Mouse (Mus musculus): ENCODE data around the gene Itpripl2. TPM values are rescaled to one million over a fixed set of nuclear protein-coding genes. Genes with fewer than 3 reads are reported as not detected.

Gene Itpripl2
- polyA plus RNA-seq, 1 experiment from 2014 or later = 1.1 TPM

DNA sequence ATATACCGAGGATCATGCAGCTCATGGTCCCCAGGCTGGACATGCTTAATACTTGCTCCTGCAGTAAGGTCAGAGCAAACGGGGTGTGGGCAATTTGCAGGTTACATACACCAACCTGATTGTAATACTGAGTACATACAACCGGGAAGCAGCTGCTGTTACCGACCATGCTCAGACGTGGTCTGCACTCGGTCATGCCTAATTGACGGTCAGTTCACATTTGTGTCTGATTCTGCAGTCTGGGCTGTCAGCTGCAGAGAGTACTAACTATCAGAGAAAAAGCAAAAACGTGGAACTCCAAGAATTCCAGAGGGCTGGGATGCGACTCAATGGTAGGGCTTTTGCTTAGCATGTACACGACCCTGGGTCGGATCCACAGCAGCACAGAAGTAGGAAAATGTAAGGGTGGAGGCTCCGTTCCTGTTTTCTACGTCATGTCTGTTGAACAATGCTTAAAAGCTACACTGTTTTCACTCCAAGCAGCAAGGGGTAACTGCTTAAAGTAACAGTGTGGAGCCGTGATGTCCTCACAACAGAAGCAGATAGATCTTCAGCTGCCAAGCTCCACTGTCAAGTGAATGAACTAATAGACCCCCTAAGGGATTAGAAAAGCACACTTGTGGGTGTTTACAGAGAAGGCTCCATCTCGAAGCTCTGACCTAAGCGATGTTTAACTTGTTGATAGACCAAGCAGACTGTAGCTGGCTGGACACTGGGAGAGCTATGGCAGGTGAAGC lies 30.2 kb downstream of the Itpripl2 start:
- H3K9ac ChIP-seq (ENCODE audit: low read depth, low read length) = no peak overlapping the region
- no peaks in the 10 kb centered on the region for H3K27me3 ChIP-seq (replicated peaks; ENCODE audit: control insufficient read depth, insufficient read depth, low read length)
- H3K4me2 ChIP-seq = no peak overlapping the region
- DNase-seq (ENCODE audit: low spot score) (no peak), ATAC-seq (replicated peaks; ENCODE audit: low FRiP score) (no peak)
- 59% methylated on average over 16 of the region's 16 CpGs for WGBS
- H3K27ac ChIP-seq (ENCODE audit: low read depth, low read length) = no peak overlapping the region
- H3K4me1 ChIP-seq (replicated peaks; ENCODE audit: control insufficient read depth, insufficient read depth, low read length) = no peaks in the 10 kb centered on the region
- H3K36me3 ChIP-seq (ENCODE audit: control insufficient read depth, insufficient read depth, low read length) = no peaks in the 10 kb centered on the region
- no peak overlapping the region for H3K4me3 ChIP-seq (ENCODE audit: low read depth, low read length)
- no peaks in the 10 kb centered on the region for H3K9me3 ChIP-seq (ENCODE audit: control insufficient read depth, low read length)

- H3K9me3 ChIP-seq (ENCODE audit: control insufficient read depth, low read length) = no peaks in the 10 kb centered on the region
- no peak overlapping the region for H3K9ac ChIP-seq (ENCODE audit: low read depth, low read length)
- ATAC-seq (replicated peaks; ENCODE audit: low FRiP score) = no peak
- no peak overlapping the region for H3K4me3 ChIP-seq (ENCODE audit: low read depth, low read length)
- H3K4me2 ChIP-seq = no peak overlapping the region
- H3K36me3 ChIP-seq (ENCODE audit: control insufficient read depth, insufficient read depth, low read length) = no peaks in the 10 kb centered on the region
- no peak for DNase-seq (ENCODE audit: low spot score)
- peaks cover 2% of the 10 kb centered on the region for H3K27me3 ChIP-seq (replicated peaks; ENCODE audit: control insufficient read depth, insufficient read depth, low read length)
- WGBS = 64% methylated on average over 4 of the region's 4 CpGs
- no peak overlapping the region for H3K27ac ChIP-seq (ENCODE audit: low read depth, low read length)
- no peaks in the 10 kb centered on the region; the same call in 1 of the 2 replicates for H3K4me1 ChIP-seq (replicated peaks; ENCODE audit: control insufficient read depth, insufficient read depth, low read length)
These were observed 38.1 kb downstream of the Itpripl2 start for GRCm38 (mm10) chr7:118453722-118454121.

DNA sequence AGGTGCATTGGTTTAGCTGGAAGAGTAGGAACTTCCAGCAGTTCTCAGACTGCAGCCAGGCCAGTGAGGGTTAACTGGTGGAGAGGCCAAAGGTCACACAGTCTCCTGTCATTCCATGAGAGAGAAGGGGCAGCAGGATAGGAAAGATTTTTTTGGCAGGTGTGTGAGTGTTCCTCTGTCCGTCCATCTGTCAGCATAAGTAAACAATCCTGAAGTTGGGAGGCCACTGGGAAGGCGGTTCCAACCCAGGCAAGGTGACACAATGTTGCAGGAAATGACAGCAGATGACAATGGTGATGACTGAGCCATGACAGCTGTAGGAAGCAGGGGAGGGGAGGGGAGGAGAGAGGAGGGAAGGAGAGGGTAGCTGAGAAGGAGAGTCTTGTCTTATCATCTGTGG lies 38.8 kb downstream of the Itpripl2 start:
- Histone ChIP-seq H3K4me2 (no peak overlapping the region), H3K9me3 (ENCODE audit: control insufficient read depth, low read length) (no peaks in the 10 kb centered on the region), H3K27ac (ENCODE audit: low read depth, low read length) (no peak overlapping the region), H3K27me3 (replicated peaks; ENCODE audit: control insufficient read depth, insufficient read depth, low read length) (peaks cover 10% of the 10 kb centered on the region), H3K4me1 (replicated peaks; ENCODE audit: control insufficient read depth, insufficient read depth, low read length) (no peaks in the 10 kb centered on the region; the same call in none of the 2 replicates), H3K4me3 (ENCODE audit: low read depth, low read length) (no peak overlapping the region), H3K9ac (ENCODE audit: low read depth, low read length) (no peak overlapping the region), H3K36me3 (ENCODE audit: control insufficient read depth, insufficient read depth, low read length) (no peaks in the 10 kb centered on the region)
- DNase-seq (ENCODE audit: low spot score) = no peak
- ATAC-seq (replicated peaks; ENCODE audit: low FRiP score) = no peak
- WGBS = 18% methylated on average over 2 of the region's 2 CpGs

GRCm38 (mm10) chr7:118448134-118448967 lies 43.4 kb downstream of the Itpripl2 start, which contains the start of gene Syt17:
TSS of gene Syt17 (minus strand) at chr7:118448222.
- Histone ChIP-seq H3K9ac (ENCODE audit: low read depth, low read length) (no peak within 1 kb of the TSS), H3K27ac (ENCODE audit: low read depth, low read length) (no peak within 1 kb of the TSS), H3K4me2 (peak within 1 kb of the TSS; percentile 85)

DNA sequence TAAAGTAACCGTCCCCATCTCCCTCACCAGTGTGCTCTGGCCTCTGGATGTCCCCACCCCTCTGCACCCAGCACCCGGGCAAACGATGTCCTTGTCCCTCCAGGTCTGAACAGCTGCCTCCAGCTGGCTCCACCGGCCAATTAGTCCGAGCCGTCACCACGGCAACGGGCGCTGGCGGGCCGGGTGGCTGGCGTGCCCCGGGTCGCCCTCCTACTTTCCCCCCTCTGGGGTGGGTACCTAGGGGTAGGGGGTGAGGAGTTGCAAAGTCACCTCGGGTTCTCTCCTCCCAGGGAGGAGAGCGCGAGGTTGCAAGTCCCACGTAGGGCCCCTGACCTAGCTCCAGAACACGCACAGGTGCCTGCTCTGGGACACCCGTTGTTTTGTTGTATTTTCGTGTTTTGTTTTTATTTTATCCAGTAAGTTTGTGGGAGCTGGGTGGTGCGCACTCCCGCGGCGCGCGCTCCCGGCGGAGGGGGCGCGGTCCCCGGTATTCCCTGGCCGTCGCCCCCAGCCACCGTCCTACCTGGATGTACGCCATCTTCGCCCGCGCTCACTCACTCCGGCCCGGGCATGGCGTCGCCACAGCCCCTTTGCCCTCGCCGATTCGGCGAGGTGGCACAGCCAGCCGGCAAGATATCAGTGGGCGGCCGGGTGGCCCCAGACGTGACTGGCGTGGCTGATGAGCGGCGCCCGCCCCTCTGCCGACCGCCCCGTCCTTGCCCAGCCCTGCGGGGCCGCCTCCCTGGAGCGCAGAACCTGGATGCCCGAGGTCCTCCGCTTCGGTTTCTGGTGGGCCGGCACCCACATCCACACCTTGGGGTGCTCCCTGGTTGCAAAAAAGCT lies 44.3 kb downstream of the Itpripl2 start:
- ATAC-seq (replicated peaks; ENCODE audit: low FRiP score) = peak; percentile 34

More at GRCm38 (mm10) chr7:118448134-118448967, 43.4 kb downstream of the Itpripl2 start, which contains the start of gene Syt17:
- H3K36me3 ChIP-seq (ENCODE audit: control insufficient read depth, insufficient read depth, low read length) = no peaks in the 10 kb centered on the region
- peak; percentile 78 for DNase-seq (ENCODE audit: low spot score)
- no peaks in the 10 kb centered on the region; the same call in none of the 2 replicates for H3K4me1 ChIP-seq (replicated peaks; ENCODE audit: control insufficient read depth, insufficient read depth, low read length)
- peak; percentile 41 for ATAC-seq (replicated peaks; ENCODE audit: low FRiP score)
- H3K9me3 ChIP-seq (ENCODE audit: control insufficient read depth, low read length) = no peaks in the 10 kb centered on the region
- 2% methylated on average over 58 of the region's 58 CpGs for WGBS
- H3K27me3 ChIP-seq (replicated peaks; ENCODE audit: control insufficient read depth, insufficient read depth, low read length) = peaks cover 43% of the 10 kb centered on the region
- peak within 1 kb of the TSS; percentile 60 for H3K4me3 ChIP-seq (ENCODE audit: low read depth, low read length)

GRCm38 (mm10) chr7:118443895-118444485 lies 47.8 kb downstream of the Itpripl2 start:
- no peak overlapping the region for H3K9ac ChIP-seq (ENCODE audit: low read depth, low read length)
- no peak for DNase-seq (ENCODE audit: low spot score)
- H3K36me3 ChIP-seq (ENCODE audit: control insufficient read depth, insufficient read depth, low read length) = no peaks in the 10 kb centered on the region
- no peaks in the 10 kb centered on the region for H3K9me3 ChIP-seq (ENCODE audit: control insufficient read depth, low read length)
- no peak overlapping the region for H3K27ac ChIP-seq (ENCODE audit: low read depth, low read length)
- no peaks in the 10 kb centered on the region; the same call in 1 of the 2 replicates for H3K4me1 ChIP-seq (replicated peaks; ENCODE audit: control insufficient read depth, insufficient read depth, low read length)
- no peak overlapping the region for H3K4me2 ChIP-seq
- peaks cover 45% of the 10 kb centered on the region for H3K27me3 ChIP-seq (replicated peaks; ENCODE audit: control insufficient read depth, insufficient read depth, low read length)
- 38% methylated on average over 7 of the region's 7 CpGs for WGBS
- no peak overlapping the region for H3K4me3 ChIP-seq (ENCODE audit: low read depth, low read length)
- ATAC-seq (replicated peaks; ENCODE audit: low FRiP score) = no peak

More for the DNA sequence above, 44.3 kb downstream of the Itpripl2 start:
- H3K9me3 ChIP-seq (ENCODE audit: control insufficient read depth, low read length) = no peaks in the 10 kb centered on the region
- H3K9ac ChIP-seq (ENCODE audit: low read depth, low read length) = no peak overlapping the region
- peak overlapping the region; percentile 85 for H3K4me2 ChIP-seq
- peaks cover 45% of the 10 kb centered on the region for H3K27me3 ChIP-seq (replicated peaks; ENCODE audit: control insufficient read depth, insufficient read depth, low read length)
- H3K4me3 ChIP-seq (ENCODE audit: low read depth, low read length) = peak overlapping the region; percentile 60
- DNase-seq (ENCODE audit: low spot score) = peak; percentile 47
- no peak overlapping the region for H3K27ac ChIP-seq (ENCODE audit: low read depth, low read length)
- 2% methylated on average over 65 of the region's 65 CpGs for WGBS
- no peaks in the 10 kb centered on the region for H3K36me3 ChIP-seq (ENCODE audit: control insufficient read depth, insufficient read depth, low read length)
- no peaks in the 10 kb centered on the region; the same call in 1 of the 2 replicates for H3K4me1 ChIP-seq (replicated peaks; ENCODE audit: control insufficient read depth, insufficient read depth, low read length)

DNA sequence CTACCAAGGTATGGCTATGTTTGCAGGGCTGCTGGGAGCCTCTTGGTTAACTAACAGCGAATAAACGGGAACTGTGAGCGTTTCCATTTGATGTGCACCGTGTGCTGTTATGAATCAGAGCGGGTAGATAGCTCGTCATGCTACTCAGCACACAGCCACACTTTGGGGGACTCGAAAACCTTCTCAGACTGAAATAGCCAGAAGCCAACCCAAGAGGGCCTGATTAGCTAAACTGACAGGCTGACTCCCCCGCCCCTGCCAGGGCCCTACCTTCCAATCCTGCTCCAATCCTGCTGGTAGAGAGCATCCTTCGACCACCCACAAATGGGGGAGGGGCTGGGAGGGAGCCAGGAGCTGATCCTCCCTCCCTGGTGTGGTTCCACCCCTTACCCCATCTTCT lies 48.4 kb downstream of the Itpripl2 start:
- ATAC-seq (replicated peaks; ENCODE audit: low FRiP score) (no peak), DNase-seq (ENCODE audit: low spot score) (no peak)
- no peaks in the 10 kb centered on the region; the same call in 1 of the 2 replicates for H3K4me1 ChIP-seq (replicated peaks; ENCODE audit: control insufficient read depth, insufficient read depth, low read length)
- no peak overlapping the region for H3K4me3 ChIP-seq (ENCODE audit: low read depth, low read length)
- 6% methylated on average over 9 of the region's 9 CpGs for WGBS
- H3K9ac ChIP-seq (ENCODE audit: low read depth, low read length) = no peak overlapping the region
- H3K36me3 ChIP-seq (ENCODE audit: control insufficient read depth, insufficient read depth, low read length) = no peaks in the 10 kb centered on the region
- no peak overlapping the region for H3K27ac ChIP-seq (ENCODE audit: low read depth, low read length)
- H3K9me3 ChIP-seq (ENCODE audit: control insufficient read depth, low read length) = no peaks in the 10 kb centered on the region
- H3K4me2 ChIP-seq = no peak overlapping the region; the same call in 1 of the 2 replicates
- H3K27me3 ChIP-seq (replicated peaks; ENCODE audit: control insufficient read depth, insufficient read depth, low read length) = peaks cover 40% of the 10 kb centered on the region

DNA sequence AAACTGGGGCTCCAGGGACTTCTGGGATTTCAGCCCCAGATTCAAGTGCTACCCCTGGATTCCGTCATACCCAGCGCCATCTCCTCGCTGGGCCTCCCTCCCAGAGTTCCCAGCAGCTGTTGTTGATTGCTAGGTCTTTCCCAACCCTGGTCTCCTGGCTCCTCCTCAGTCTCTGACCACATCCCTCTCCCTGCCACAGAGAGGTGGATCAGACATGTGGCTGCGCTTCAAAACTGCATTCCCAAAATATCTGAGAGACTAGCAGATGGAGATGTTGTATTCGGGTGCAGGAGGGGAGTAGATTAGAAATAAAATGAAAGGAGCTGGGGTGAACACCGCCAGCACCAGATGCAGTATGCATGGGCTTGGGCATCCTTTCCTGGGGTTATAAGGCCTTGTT lies 50.2 kb downstream of the Itpripl2 start:
- Histone ChIP-seq H3K36me3 (ENCODE audit: control insufficient read depth, insufficient read depth, low read length) (no peaks in the 10 kb centered on the region), H3K27me3 (replicated peaks; ENCODE audit: control insufficient read depth, insufficient read depth, low read length) (peaks cover 22% of the 10 kb centered on the region), H3K27ac (ENCODE audit: low read depth, low read length) (no peak overlapping the region), H3K4me3 (ENCODE audit: low read depth, low read length) (no peak overlapping the region), H3K4me2 (no peak overlapping the region), H3K4me1 (replicated peaks; ENCODE audit: control insufficient read depth, insufficient read depth, low read length) (no peaks in the 10 kb centered on the region), H3K9me3 (ENCODE audit: control insufficient read depth, low read length) (no peaks in the 10 kb centered on the region), H3K9ac (ENCODE audit: low read depth, low read length) (no peak overlapping the region)
- ATAC-seq (replicated peaks; ENCODE audit: low FRiP score) (no peak), DNase-seq (ENCODE audit: low spot score) (no peak)
- 80% methylated on average over 6 of the region's 6 CpGs for WGBS

Data from liver, embryonic 11.5 days (tissue).